Mouse (Mus musculus) liver, embryonic 12.5 days (tissue): Measurements from ENCODE around the gene Lzts2. TPM values are rescaled to one million over a fixed set of nuclear protein-coding genes. Genes with fewer than 3 reads are reported as not detected.

Experiments used
- ATAC-seq: fragments of 200-750 bp; cut with Nextera tagmentation; 2 replicates; pipeline ENCODE4 v1.8.0; 2017; ENCODE audit warnings: moderate number of reproducible peaks, mild to moderate bottlenecking, moderate library complexity
- H3K27ac ChIP-seq: fragments of 300-500 bp; sonication (generic); 2 replicates; pipeline ENCODE4 v1.5.1; 2016; ENCODE audit warnings: mild to moderate bottlenecking
- H3K27me3 ChIP-seq: fragments of 300-500 bp; sonication (generic); replicated peaks from 2 replicates; pipeline ENCODE4 v1.6.1; 2016; ENCODE audit warnings: mild to moderate bottlenecking, moderate library complexity
- H3K36me3 ChIP-seq: fragments of 300-500 bp; sonication (generic); 2 replicates; pipeline ENCODE4 v1.6.1; 2016; ENCODE audit warnings: mild to moderate bottlenecking, moderate library complexity
- H3K4me1 ChIP-seq: fragments of 300-500 bp; sonication (generic); 2 replicates; pipeline ENCODE4 v1.6.1; 2016
- H3K4me2 ChIP-seq: fragments of 300-500 bp; sonication (generic); 2 replicates; pipeline ENCODE4 v1.6.1; 2016; ENCODE audit warnings: mild to moderate bottlenecking, moderate library complexity
- H3K4me3 ChIP-seq: fragments of 300-500 bp; sonication (generic); 2 replicates; pipeline ENCODE4 v1.5.1; 2016; ENCODE audit warnings: mild to moderate bottlenecking, moderate library complexity
- H3K9ac ChIP-seq: fragments of 300-500 bp; sonication (generic); 2 replicates; pipeline ENCODE4 v1.6.1; 2016; ENCODE audit warnings: mild to moderate bottlenecking, moderate library complexity
- H3K9me3 ChIP-seq: fragments of 300-500 bp; sonication (generic); replicated peaks from 2 replicates; pipeline ENCODE4 v1.6.1; 2016; ENCODE audit warnings: mild to moderate bottlenecking, moderate library complexity
- WGBS: fragments of 180-500 bp; shearing (Covaris S2); methylation state at CpG from one replicate; pipeline ENCODE4 v1.1.7; 2016; ENCODE audit not compliant: insufficient replicate concordance; 5-methylcytosine and 5-hydroxymethylcytosine counted together
- polyA plus RNA-seq: library from polyadenylated mRNA; unstranded; fragments of >200 nt; fragmentation: Nextera tagmentation; extraction: Ambion mirVana; gene quantifications from 2 replicates; pipeline ENCODE4 v1.2.1, GENCODE M21; 2016

Gene Lzts2
- polyA plus RNA-seq, 1 experiment from 2014 or later = 18.3 TPM

- under 1% methylated on average over 14 of the region's 14 CpGs for WGBS
Observed at GRCm38 (mm10) chr19:45058841-45059240, 44.6 kb downstream of the Lzts2 start.

GRCm38 (mm10) chr19:45063565-45064292, 49.5 kb downstream of the Lzts2 start:
- H3K36me3 ChIP-seq = no peaks in the 10 kb centered on the region
- H3K27ac ChIP-seq = no peak overlapping the region
- peak overlapping the region; percentile 56 for H3K4me2 ChIP-seq
- peaks cover 57% of the 10 kb centered on the region for H3K4me1 ChIP-seq
- H3K9ac ChIP-seq = no peak overlapping the region
- no peaks in the 10 kb centered on the region for H3K9me3 ChIP-seq
- peaks cover 40% of the 10 kb centered on the region for H3K27me3 ChIP-seq
- WGBS = 34% methylated on average over 20 of the region's 20 CpGs
- peak; percentile 84 for ATAC-seq
- no peak overlapping the region; the same call in 1 of the 2 replicates for H3K4me3 ChIP-seq

More at GRCm38 (mm10) chr19:45058841-45059240, 44.6 kb downstream of the Lzts2 start:
- peak overlapping the region; percentile 87 for H3K9ac ChIP-seq
- peak overlapping the region; percentile 93 for H3K4me2 ChIP-seq
- H3K4me3 ChIP-seq = peak overlapping the region; percentile 79
- no peaks in the 10 kb centered on the region for H3K27me3 ChIP-seq
- peak overlapping the region; percentile 96 for H3K27ac ChIP-seq
- H3K4me1 ChIP-seq = peaks cover 52% of the 10 kb centered on the region
- peak; percentile 56 for ATAC-seq
- H3K9me3 ChIP-seq = no peaks in the 10 kb centered on the region
- no peaks in the 10 kb centered on the region for H3K36me3 ChIP-seq

- H3K4me3 ChIP-seq = no peak overlapping the region
- no peaks in the 10 kb centered on the region for H3K9me3 ChIP-seq
- no peak for ATAC-seq
- peaks cover 40% of the 10 kb centered on the region for H3K27me3 ChIP-seq
- H3K4me1 ChIP-seq = peaks cover 45% of the 10 kb centered on the region
- no peak overlapping the region for H3K9ac ChIP-seq
- no peaks in the 10 kb centered on the region for H3K36me3 ChIP-seq
- no peak overlapping the region for H3K27ac ChIP-seq
- H3K4me2 ChIP-seq = no peak overlapping the region; the same call in 1 of the 2 replicates
- WGBS = 19% methylated on average over 21 of the region's 21 CpGs
Observed at GRCm38 (mm10) chr19:45065226-45065625, 51.0 kb downstream of the Lzts2 start.

- Histone ChIP-seq H3K27ac (no peak overlapping the region), H3K36me3 (no peaks in the 10 kb centered on the region), H3K9me3 (no peaks in the 10 kb centered on the region), H3K4me3 (no peak overlapping the region), H3K4me1 (peaks cover 44% of the 10 kb centered on the region), H3K9ac (no peak overlapping the region), H3K27me3 (peaks cover 42% of the 10 kb centered on the region), H3K4me2 (no peak overlapping the region)
- WGBS = 49% methylated on average over 17 of the region's 17 CpGs
- ATAC-seq = no peak
Observed at GRCm38 (mm10) chr19:45067170-45067569, 53.0 kb downstream of the Lzts2 start.

GRCm38 (mm10) chr19:45067758-45068510, 53.7 kb downstream of the Lzts2 start:
- no peaks in the 10 kb centered on the region for H3K36me3 ChIP-seq
- ATAC-seq = no peak
- no peak overlapping the region for H3K4me2 ChIP-seq
- H3K9ac ChIP-seq = no peak overlapping the region
- H3K9me3 ChIP-seq = no peaks in the 10 kb centered on the region
- H3K27ac ChIP-seq = no peak overlapping the region
- H3K4me1 ChIP-seq = peaks cover 45% of the 10 kb centered on the region
- peaks cover 42% of the 10 kb centered on the region for H3K27me3 ChIP-seq
- no peak overlapping the region for H3K4me3 ChIP-seq
- WGBS = 56% methylated on average over 7 of the region's 7 CpGs

- Histone ChIP-seq H3K27ac (peak overlapping the region; percentile 92), H3K9ac (peak overlapping the region; percentile 89), H3K27me3 (peaks cover 42% of the 10 kb centered on the region), H3K4me2 (peak overlapping the region; percentile 95), H3K4me1 (peaks cover 39% of the 10 kb centered on the region), H3K9me3 (no peaks in the 10 kb centered on the region), H3K4me3 (peak overlapping the region; percentile 71), H3K36me3 (no peaks in the 10 kb centered on the region)
- 7% methylated on average over 20 of the region's 20 CpGs for WGBS
- ATAC-seq = peak; percentile 59
Observed at GRCm38 (mm10) chr19:45073871-45074542, 59.8 kb downstream of the Lzts2 start.

GRCm38 (mm10) chr19:45074580-45075322, 60.5 kb downstream of the Lzts2 start, which contains the start of gene Kazald1:
Kazald1 (plus strand) TSS chr19:45075241.
- H3K4me2 ChIP-seq = peak within 1 kb of the TSS; percentile 95
- peaks cover 50% of the 10 kb centered on the region for H3K27me3 ChIP-seq
- H3K4me1 ChIP-seq = peaks cover 45% of the 10 kb centered on the region
- WGBS = under 1% methylated on average over 45 of the region's 45 CpGs
- H3K36me3 ChIP-seq = no peaks in the 10 kb centered on the region
- H3K9me3 ChIP-seq = no peaks in the 10 kb centered on the region
- H3K27ac ChIP-seq = peak within 1 kb of the TSS; percentile 92
- H3K9ac ChIP-seq = peak within 1 kb of the TSS; percentile 89
- peak within 1 kb of the TSS; percentile 71 for H3K4me3 ChIP-seq
- ATAC-seq = peak; percentile 86

GRCm38 (mm10) chr19:45075323-45076035, 61.3 kb downstream of the Lzts2 start:
- no peaks in the 10 kb centered on the region for H3K36me3 ChIP-seq
- H3K27ac ChIP-seq = peak overlapping the region; percentile 92; the same call in 1 of the 2 replicates
- ATAC-seq = peak; percentile 58
- H3K4me1 ChIP-seq = peaks cover 50% of the 10 kb centered on the region
- 1% methylated on average over 32 of the region's 32 CpGs for WGBS
- H3K4me2 ChIP-seq = peak overlapping the region; percentile 95
- H3K9ac ChIP-seq = peak overlapping the region; percentile 89
- peaks cover 56% of the 10 kb centered on the region for H3K27me3 ChIP-seq
- H3K4me3 ChIP-seq = peak overlapping the region; percentile 71
- no peaks in the 10 kb centered on the region for H3K9me3 ChIP-seq

GRCm38 (mm10) chr19:45076036-45076575, 61.9 kb downstream of the Lzts2 start:
- H3K27me3 ChIP-seq = peaks cover 61% of the 10 kb centered on the region
- no peak overlapping the region for H3K27ac ChIP-seq

More at GRCm38 (mm10) chr19:45076036-45076575, 61.9 kb downstream of the Lzts2 start:
- H3K4me1 ChIP-seq = peaks cover 53% of the 10 kb centered on the region
- 11% methylated on average over 17 of the region's 17 CpGs for WGBS
- ATAC-seq = no peak
- H3K36me3 ChIP-seq = no peaks in the 10 kb centered on the region
- H3K9ac ChIP-seq = peak overlapping the region; percentile 89
- H3K4me3 ChIP-seq = peak overlapping the region; percentile 71
- H3K4me2 ChIP-seq = peak overlapping the region; percentile 95
- H3K9me3 ChIP-seq = no peaks in the 10 kb centered on the region
